Mouse (Mus musculus) heart, adult 2 months (tissue): Measurements from ENCODE around the gene Caln1. TPM values are rescaled to one million over a fixed set of nuclear protein-coding genes. Genes with fewer than 3 reads are reported as not detected.

ENCODE experiments used
- DNase-seq, 2 experiments: peaks; one replicate each; pipeline ENCODE4 v3.0.0; 2021
- H3K27ac ChIP-seq: fragments of 200-600 bp; 2 replicates; pipeline ENCODE4 v1.8.1; 2022
- H3K27me3 ChIP-seq: fragments of 200-500 bp; 2 replicates; pipeline ENCODE4 v1.6.1; 2012; ENCODE audit warnings: mild to moderate bottlenecking, low read length, inconsistent platforms, mixed read lengths; ENCODE audit not compliant: control insufficient read depth, insufficient read depth
- H3K36me3 ChIP-seq: fragments of 200-500 bp; 2 replicates; pipeline ENCODE4 v1.6.1; 2012; ENCODE audit warnings: low read length, inconsistent platforms; ENCODE audit not compliant: control insufficient read depth, insufficient read depth
- H3K4me1 ChIP-seq: fragments of 200-500 bp; 2 replicates; pipeline ENCODE4 v1.6.1; 2011; ENCODE audit warnings: low read length; ENCODE audit not compliant: control insufficient read depth, insufficient read depth
- H3K4me3 ChIP-seq: fragments of 200-600 bp; 2 replicates; pipeline ENCODE4 v1.8.1; 2022
- H3K79me2 ChIP-seq: fragments of 200-500 bp; replicated peaks from 2 replicates; pipeline ENCODE4 v1.6.1; 2012; ENCODE audit warnings: mild to moderate bottlenecking, inconsistent platforms, low read length, moderate library complexity, mixed read lengths; ENCODE audit not compliant: control insufficient read depth, insufficient read depth
- H3K9ac ChIP-seq: fragments of 200-500 bp; 2 replicates; pipeline ENCODE4 v1.6.1; 2012; ENCODE audit warnings: low read depth, mild to moderate bottlenecking, control low read depth, inconsistent platforms, low read length, mixed read lengths
- CTCF ChIP-seq: fragments of 200-600 bp; IDR thresholded peaks from 2 replicates; pipeline ENCODE4 v1.8.1; 2022; ENCODE audit warnings: antibody characterized with exemption, mild to moderate bottlenecking, moderate library complexity
- EP300 ChIP-seq: fragments of 200-500 bp; IDR thresholded peaks from 2 replicates; pipeline ENCODE4 v1.6.1; 2011; ENCODE audit warnings: low read depth, low read length, control low read depth; ENCODE audit not compliant: insufficient read depth
- POLR2A ChIP-seq: fragments of 200-500 bp; IDR thresholded peaks from 2 replicates; pipeline ENCODE4 v1.6.1; 2011; ENCODE audit warnings: mild to moderate bottlenecking, low read depth, low read length, control low read depth; ENCODE audit not compliant: insufficient read depth
- WGBS: fragments of 180-500 bp; shearing (Covaris S2); methylation state at CpG from one replicate; pipeline ENCODE4 v1.1.7; 2018; 5-methylcytosine and 5-hydroxymethylcytosine counted together
- intact Hi-C: fragments of 180-260 bp; cut with DNase I; formaldehyde crosslinking; loops from one replicate; pipeline ENCODE4 v1.15.1; 2025
- polyA plus RNA-seq: library from polyadenylated mRNA; depleted of rRNA; stranded (reverse); fragments of >200 nt; gene quantifications from 2 replicates; pipeline ENCODE4 v1.2.3, GENCODE M21; 2012
- total RNA-seq, 2 experiments: library from RNA; stranded (reverse); gene quantifications; 2 replicates each; pipeline ENCODE4 v1.2.3; 2021

The Caln1 gene
- total and polyA plus RNA-seq, 3 experiments: not detected

DNA sequence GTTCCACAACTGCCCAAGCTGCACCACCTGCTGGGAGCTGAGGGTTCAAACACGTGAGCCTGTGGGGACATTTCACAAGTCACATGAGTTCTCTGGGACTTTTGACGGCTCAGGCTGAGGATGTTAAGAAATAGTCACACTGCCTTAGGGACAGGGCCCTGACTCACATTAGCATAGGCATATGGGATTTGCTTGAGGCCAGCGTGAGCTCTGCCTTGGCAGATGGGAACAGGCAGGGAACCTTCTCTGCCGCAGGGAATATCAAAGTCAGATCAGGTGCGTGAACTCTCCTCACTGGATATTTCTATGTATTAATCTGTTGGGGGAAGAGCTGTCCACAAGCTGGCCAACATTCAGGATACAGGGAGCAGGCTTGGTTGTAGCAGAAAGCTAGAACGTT lies 1.0 kb upstream of the Caln1 start:
- Histone ChIP-seq H3K27ac (no peak overlapping the region), H3K79me2 (no peaks in the 10 kb centered on the region), H3K27me3 (no peaks in the 10 kb centered on the region), H3K4me3 (no peak overlapping the region), H3K4me1 (no peaks in the 10 kb centered on the region), H3K36me3 (no peaks in the 10 kb centered on the region), H3K9ac (no peak overlapping the region)
- no peak for DNase-seq
- intact Hi-C loops: no loop called here
- 75% methylated on average over 6 of the region's 6 CpGs for WGBS
- no peak for TF ChIP-seq EP300
- TF ChIP-seq CTCF: no peak
- no peak for TF ChIP-seq POLR2A

- intact Hi-C loops: no loop called here
- H3K27me3 ChIP-seq: peaks cover 2% of the 10 kb centered on the region; the same call in 1 of the 2 replicates
- DNase-seq: no peak
- no peak for TF ChIP-seq POLR2A
- no peak for TF ChIP-seq EP300
- TF ChIP-seq CTCF: no peak
- no peak overlapping the region for H3K27ac ChIP-seq
- WGBS: 84% methylated on average over 3 of the region's 3 CpGs
- H3K4me3 ChIP-seq: no peak overlapping the region
- H3K36me3 ChIP-seq: no peaks in the 10 kb centered on the region
- no peaks in the 10 kb centered on the region for H3K79me2 ChIP-seq
- no peak overlapping the region for H3K9ac ChIP-seq
- H3K4me1 ChIP-seq: no peaks in the 10 kb centered on the region
These were observed 6.2 kb downstream of the Caln1 start for GRCm38 (mm10) chr5:130375411-130375810.

GRCm38 (mm10) chr5:130384222-130384912 lies 15.1 kb downstream of the Caln1 start, which contains the start of gene A330070K13Rik:
TSS of gene A330070K13Rik (minus strand) at chr5:130384631.
- H3K4me1 ChIP-seq: no peaks in the 10 kb centered on the region
- DNase-seq: no peak
- no peak within 1 kb of the TSS for H3K4me3 ChIP-seq
- no peak within 1 kb of the TSS for H3K9ac ChIP-seq
- intact Hi-C loops: no loop called here
- H3K27me3 ChIP-seq: no peaks in the 10 kb centered on the region
- H3K36me3 ChIP-seq: no peaks in the 10 kb centered on the region
- no peaks in the 10 kb centered on the region for H3K79me2 ChIP-seq
- WGBS: 3% methylated on average over 13 of the region's 13 CpGs
- no peak for TF ChIP-seq POLR2A
- TF ChIP-seq CTCF: no peak
- TF ChIP-seq EP300: no peak
- no peak within 1 kb of the TSS for H3K27ac ChIP-seq

DNA sequence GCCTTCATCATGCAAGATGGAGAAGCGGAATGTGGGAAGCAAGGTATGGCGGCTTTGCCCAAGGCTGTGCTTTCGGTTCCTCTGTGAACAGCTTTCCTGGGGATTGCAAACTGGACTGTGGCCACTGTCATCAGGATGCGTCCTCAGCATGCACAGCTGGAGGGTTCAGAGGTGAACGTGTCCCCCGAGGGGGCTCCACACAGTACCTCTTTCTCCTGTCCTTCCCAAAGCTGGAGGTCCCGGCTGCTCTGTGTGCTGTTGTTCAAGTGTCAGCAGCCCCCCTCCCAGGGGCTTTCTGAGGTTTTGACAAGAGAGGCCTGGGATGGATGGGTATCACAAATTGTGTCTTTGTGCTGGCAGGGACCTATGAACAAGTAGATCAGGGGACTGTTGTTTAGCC lies 17.2 kb downstream of the Caln1 start:
- Histone ChIP-seq H3K27ac (no peak overlapping the region), H3K79me2 (no peaks in the 10 kb centered on the region), H3K27me3 (no peaks in the 10 kb centered on the region), H3K4me3 (no peak overlapping the region), H3K4me1 (no peaks in the 10 kb centered on the region), H3K9ac (no peak overlapping the region), H3K36me3 (no peaks in the 10 kb centered on the region)
- WGBS: 63% methylated on average over 7 of the region's 7 CpGs
- TF ChIP-seq POLR2A: no peak
- TF ChIP-seq CTCF: no peak
- TF ChIP-seq EP300: no peak
- intact Hi-C loops: no loop called here
- DNase-seq: no peak

- Histone ChIP-seq H3K79me2 (no peaks in the 10 kb centered on the region), H3K27ac (no peak overlapping the region), H3K4me3 (no peak overlapping the region), H3K27me3 (no peaks in the 10 kb centered on the region), H3K9ac (no peak overlapping the region), H3K36me3 (no peaks in the 10 kb centered on the region), H3K4me1 (no peaks in the 10 kb centered on the region)
- intact Hi-C loops: no loop called here
- TF ChIP-seq CTCF: no peak
- no peak for TF ChIP-seq EP300
- TF ChIP-seq POLR2A: no peak
- DNase-seq: no peak
- 39% methylated on average over 8 of the region's 8 CpGs for WGBS
These were observed 24.5 kb downstream of the Caln1 start for GRCm38 (mm10) chr5:130393618-130394355.

GRCm38 (mm10) chr5:130394386-130394785 lies 25.1 kb downstream of the Caln1 start:
- H3K4me3 ChIP-seq: no peak overlapping the region
- no peaks in the 10 kb centered on the region for H3K4me1 ChIP-seq
- intact Hi-C loops: no loop called here
- no peaks in the 10 kb centered on the region for H3K79me2 ChIP-seq
- TF ChIP-seq EP300: no peak
- TF ChIP-seq CTCF: no peak
- no peaks in the 10 kb centered on the region for H3K36me3 ChIP-seq
- no peak overlapping the region for H3K27ac ChIP-seq
- WGBS: 49% methylated on average over 8 of the region's 8 CpGs
- H3K9ac ChIP-seq: no peak overlapping the region
- H3K27me3 ChIP-seq: no peaks in the 10 kb centered on the region
- no peak for DNase-seq
